Mouse (Mus musculus) neutrophil, adult 83 days (primary cell): ENCODE results near the gene Pcyox1. TPM values are rescaled to one million over a fixed set of nuclear protein-coding genes. Genes with fewer than 3 reads are reported as not detected.

Experiments
- total RNA-seq, 2 experiments: library from RNA; stranded (reverse); gene quantifications; one replicate each; pipeline ENCODE4 v1.2.4; 2023

The Pcyox1 gene
- total RNA-seq = 10 to 100 TPM; 49.8 to 51.3 TPM

DNA sequence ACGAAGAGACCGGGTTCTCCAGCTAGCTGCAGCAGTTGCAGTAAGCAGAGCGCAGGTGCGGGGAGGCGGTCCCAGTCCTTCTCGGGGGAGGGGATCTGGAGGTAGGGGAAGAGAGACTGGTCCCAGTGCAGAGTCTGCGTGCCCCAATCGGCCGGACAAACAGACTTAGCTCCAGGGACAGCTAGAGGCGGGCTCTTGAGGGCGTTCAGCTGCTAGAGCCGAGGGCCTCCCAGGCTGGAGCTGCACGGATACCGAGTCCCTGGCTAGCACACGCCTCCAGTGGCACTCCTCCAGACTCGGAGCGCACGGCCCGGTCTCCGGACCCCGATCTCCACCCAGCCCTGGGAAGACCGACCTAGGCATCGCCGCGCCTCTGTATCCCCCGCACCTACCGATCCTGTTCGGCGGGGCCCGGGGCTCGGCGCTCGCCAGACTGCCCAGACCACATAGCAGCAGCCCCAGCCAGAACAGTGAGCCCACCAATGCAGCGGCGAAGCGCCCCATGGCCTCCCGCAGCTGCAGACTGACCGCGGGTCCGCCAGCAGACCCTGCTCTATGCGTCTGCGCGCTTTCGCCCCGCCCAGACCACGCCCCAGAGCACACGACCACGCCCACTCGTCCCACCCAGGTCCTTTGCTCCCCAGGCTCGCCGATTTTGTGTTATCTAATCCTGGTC, at the start of gene Pcyox1:
Gene Pcyox1 (minus strand): TSS at position 574 of the 676 bp plus-strand sequence.

DNA sequence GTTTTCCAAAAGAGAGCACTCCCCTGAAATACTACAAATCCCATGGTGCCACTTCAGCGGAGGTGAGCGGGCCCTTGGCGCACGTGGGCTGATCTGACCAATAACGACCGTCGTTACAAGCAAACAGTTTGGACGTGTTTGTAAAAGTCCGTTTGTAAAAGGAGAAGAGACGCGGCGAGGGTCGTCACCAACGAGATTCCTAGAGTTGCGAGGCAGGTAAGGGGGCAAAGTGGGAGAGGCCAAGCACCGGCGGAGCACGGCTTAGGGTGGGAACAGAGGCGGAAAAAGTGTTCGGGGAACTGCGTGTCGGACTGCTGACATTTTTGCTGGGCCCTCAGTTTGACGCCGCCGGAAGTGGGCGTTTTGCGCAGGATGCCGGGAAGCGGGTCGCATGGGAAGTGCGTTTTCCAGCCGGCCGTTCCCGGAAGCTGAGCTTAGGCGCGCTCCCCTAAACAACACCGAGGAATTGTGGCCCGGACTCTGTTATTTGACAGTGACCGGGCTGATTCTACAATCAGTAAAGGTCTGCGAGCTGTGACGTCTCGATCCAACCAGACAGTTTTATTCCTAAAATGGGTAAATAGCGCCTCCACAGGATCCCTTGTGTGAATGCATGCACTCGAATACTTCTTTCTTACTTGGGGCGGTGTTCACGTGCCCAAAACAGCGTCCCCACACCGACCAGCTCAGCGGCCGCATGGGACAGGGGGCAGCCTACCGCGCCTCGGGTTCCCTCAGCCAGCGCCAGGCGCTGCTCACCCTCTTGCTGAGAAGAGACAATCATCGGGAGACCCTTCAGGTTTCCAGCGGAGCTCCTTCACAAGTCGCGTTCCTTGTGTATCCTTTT, 41.5 kb upstream of the Pcyox1 start, which contains the start of gene C87436:
Gene C87436 (plus strand): TSS at position 103 of the 847 bp plus-strand sequence.

DNA sequence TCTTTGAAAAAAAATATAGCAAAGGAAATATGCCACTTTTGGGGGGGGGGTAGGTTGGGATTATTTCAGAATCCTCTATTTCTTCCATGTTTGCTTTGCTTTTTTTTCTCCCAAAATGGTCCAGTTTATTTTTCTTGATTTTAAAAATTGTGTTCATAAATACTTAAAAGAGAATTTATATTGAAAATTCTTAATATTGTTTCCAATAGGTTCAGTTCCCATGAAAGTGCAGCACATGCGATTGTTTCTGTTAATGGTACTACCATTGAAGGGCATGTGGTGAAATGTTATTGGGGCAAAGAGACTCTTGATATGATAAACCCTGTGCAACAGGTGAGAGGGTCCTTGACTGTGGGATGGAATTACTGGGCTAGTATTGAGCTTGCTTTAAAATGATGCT, 29.4 kb upstream of the Pcyox1 start, which contains the start of gene Gm44790:
Gene Gm44790 (plus strand): TSS at position 301 of the 400 bp plus-strand sequence.

DNA sequence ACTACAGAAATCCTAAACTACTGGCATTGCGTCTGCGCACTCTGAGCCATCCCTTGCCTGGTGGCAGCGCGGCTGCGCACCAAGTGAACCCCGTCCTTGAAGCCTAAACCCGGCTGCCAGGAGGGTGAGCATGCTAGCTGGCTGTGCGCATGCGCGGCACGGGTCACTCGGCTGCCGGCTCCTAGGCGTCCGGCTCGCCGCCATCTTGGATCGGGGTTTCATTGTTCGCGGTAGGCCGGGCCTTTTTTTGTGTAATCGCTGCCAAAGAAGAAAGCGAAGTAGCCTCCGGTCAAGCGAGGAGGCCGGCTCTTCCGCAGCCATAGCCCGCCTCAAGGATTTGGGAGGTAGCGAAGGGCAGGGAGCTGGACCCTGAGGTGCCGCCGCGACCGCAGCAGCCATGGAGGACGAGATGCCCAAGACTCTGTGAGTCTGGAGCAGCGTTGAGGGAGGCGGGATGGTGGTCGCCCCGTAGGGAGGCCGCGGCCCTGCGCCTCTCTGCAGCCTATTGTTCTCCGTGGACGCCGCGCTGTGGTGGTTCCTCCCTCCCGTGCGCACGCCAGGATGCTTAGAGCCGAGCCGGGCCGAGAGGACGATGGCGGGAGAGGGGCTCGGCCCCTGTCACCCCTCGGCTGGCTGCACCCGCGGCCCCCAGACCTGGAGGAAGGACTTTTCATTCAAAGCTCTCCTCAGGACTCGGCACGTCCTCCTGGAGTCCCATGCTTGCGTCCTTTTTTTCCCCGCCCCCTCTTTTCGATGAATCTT, 7.3 kb upstream of the Pcyox1 start, which contains the start of gene Tia1:
Gene Tia1 (plus strand): TSS at position 120 of the 762 bp plus-strand sequence.

DNA sequence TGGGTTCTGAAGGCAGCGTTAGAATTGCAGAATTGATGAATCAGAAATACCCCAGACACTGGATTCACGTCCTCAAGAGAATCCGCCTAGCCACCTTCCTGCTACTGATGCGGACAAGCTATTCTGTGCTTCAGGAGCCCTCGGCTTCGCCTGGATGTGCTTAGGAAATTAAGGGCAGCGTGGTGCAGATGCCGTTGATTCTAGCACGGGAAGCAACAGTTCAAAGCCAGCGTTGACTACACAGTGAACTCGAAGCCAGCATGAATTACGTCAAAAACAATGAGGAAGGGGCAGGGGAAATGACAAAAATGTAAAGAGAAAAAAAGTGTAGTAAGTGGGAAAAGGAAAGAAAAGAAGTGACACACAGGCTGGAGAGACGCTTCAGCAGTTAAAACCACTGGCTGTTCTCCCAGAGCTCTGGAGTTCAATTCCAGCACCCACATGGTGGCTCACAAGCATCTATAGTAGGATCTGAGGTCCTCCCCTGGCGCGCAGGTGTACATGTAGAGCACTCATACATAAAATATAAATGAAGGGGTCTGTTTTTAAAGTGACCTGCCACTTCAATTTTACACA, 26.1 kb downstream of the Pcyox1 start, which contains the start of gene Snrpg:
Gene Snrpg (plus strand): TSS at position 541 of the 576 bp plus-strand sequence.

GRCm38 (mm10) chr6:86365371-86366124, 31.4 kb downstream of the Pcyox1 start, which contains the start of gene Fam136a:
Gene Fam136a (plus strand): TSS chr6:86365646.

Other genes with a start within 250 kb of the Pcyox1 start
- gene Tgfa, start 201.9 kb downstream of the Pcyox1 start, total RNA-seq = not detected
- 1 to 10 TPM; 3.4 to 4.4 TPM for gene Fam136a, start 31.5 kb downstream of the Pcyox1 start, total RNA-seq
- 100 to 1,000 TPM; 111 to 125 TPM for gene Snrpg, start 25.9 kb downstream of the Pcyox1 start, total RNA-seq
- gene Tia1, start 7.1 kb upstream of the Pcyox1 start, total RNA-seq = 10 to 100 TPM; 42.8 to 44.3 TPM
- gene Gm44790, start 29.5 kb upstream of the Pcyox1 start, total RNA-seq = 1 to 10 TPM in 1 of 2 experiments, not detected in 1; 2.2 TPM
- 10 to 100 TPM; 16.7 to 20.5 TPM for gene C87436, start 41.2 kb upstream of the Pcyox1 start, total RNA-seq
- 100 to 1,000 TPM; 170 to 191 TPM for gene Pcbp1, start 129.2 kb upstream of the Pcyox1 start, total RNA-seq
- 10 to 100 TPM; 62.2 to 88.0 TPM for gene Asprv1, start 231.0 kb upstream of the Pcyox1 start, total RNA-seq